Mouse (Mus musculus) lung, adult 2 months (tissue): ENCODE measurements around the gene Qpctl.

Experiments used
- CTCF ChIP-seq: fragments of 200-500 bp; IDR thresholded peaks from 2 replicates; pipeline ENCODE4 v1.5.1; 2011; ENCODE audit warnings: mild to moderate bottlenecking, low read length, control low read depth; ENCODE audit not compliant: insufficient read depth
- POLR2A ChIP-seq: fragments of 200-500 bp; IDR thresholded peaks from 2 replicates; pipeline ENCODE4 v1.6.1; 2011; ENCODE audit warnings: low read depth, mild to moderate bottlenecking, control low read depth, low read length, borderline replicate concordance; ENCODE audit errors: extremely low read depth

DNA sequence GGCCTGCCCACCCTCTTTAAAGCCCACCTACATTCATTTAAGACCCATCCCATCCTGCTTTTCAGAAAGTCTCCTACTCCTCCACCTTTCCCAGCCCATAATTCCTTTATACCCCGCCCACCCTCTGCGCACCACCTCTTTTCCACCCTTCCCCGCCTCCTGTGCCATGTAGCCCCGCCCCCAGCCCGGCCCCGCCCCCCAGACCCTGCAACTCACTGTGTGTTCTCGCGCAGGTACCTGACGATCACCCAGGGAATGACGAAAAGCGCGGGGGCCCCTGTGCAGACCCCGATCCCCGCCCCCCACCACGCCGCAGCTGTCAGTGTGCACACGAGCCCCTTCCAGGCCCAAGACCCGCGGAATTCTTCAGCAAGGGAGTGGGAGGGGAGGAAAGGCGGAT is 11.0 kb upstream of the Qpctl start:
- no peak for TF ChIP-seq POLR2A
- no peak for TF ChIP-seq CTCF
